Mouse (Mus musculus): ENCODE measurements around the gene Ly6g6f.

Gene Ly6g6f

GRCm38 (mm10) chr17:35083929-35084497, 1.4 kb downstream of the Ly6g6f start:
- in situ Hi-C loops (cut with MboI; ENCODE audit: unreplicated experiment in 2 of 2), result loop anchor here in 1 of 2 experiments (25.0 kb wide), 1 partner anchor 222 kb away; the partner anchor contains the start of genes Cfb, Nelfe and Skiv2l

GRCm38 (mm10) chr17:35082841-35083576, 2.4 kb downstream of the Ly6g6f start:
- in situ Hi-C loops (cut with MboI; ENCODE audit: unreplicated experiment in 2 of 2), result loop anchor here in 1 of 2 experiments (25.0 kb wide), 1 partner anchor 221 kb away; the partner anchor contains the start of genes Cfb, Nelfe and Skiv2l

- in situ Hi-C loops (cut with MboI; ENCODE audit: unreplicated experiment in 2 of 2), result loop anchor here in 1 of 2 experiments (25.0 kb wide), 1 partner anchor 218 kb away; the partner anchor contains the start of genes Cfb, Nelfe and Skiv2l
These were observed 4.7 kb downstream of the Ly6g6f start for GRCm38 (mm10) chr17:35080710-35081109.

DNA sequence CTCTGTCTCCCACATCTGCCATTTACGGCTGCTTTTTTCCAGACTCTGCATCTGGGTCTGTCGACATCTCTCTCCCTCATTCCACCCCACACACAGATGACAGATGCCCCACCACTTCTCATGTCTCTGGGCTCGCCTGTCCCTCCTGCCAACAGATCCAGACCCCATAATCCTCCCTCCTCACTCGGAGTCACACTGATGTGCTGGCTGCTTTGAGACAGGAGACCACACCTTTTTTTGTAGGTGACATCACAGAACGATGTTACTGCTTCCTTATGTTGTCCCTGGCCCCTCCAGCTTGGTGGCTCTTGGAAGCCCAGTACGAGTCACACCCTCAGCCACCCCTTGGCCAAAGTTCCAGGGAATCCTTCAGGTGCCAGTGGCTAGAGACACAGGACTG, 5.2 kb downstream of the Ly6g6f start:
- in situ Hi-C loops (cut with MboI; ENCODE audit: unreplicated experiment in 2 of 2), result loop anchor here in 1 of 2 experiments (25.0 kb wide), 1 partner anchor 218 kb away; the partner anchor contains the start of genes Cfb, Nelfe and Skiv2l

GRCm38 (mm10) chr17:35079778-35080177, 5.6 kb downstream of the Ly6g6f start:
- in situ Hi-C loops (cut with MboI; ENCODE audit: unreplicated experiment in 2 of 2), result loop anchor here in 1 of 2 experiments (25.0 kb wide), 1 partner anchor 217 kb away; the partner anchor contains the start of genes Cfb, Nelfe and Skiv2l

- in situ Hi-C loops (cut with MboI; ENCODE audit: unreplicated experiment in 2 of 2), result loop anchor here in 1 of 2 experiments (25.0 kb wide), 1 partner anchor 216 kb away; the partner anchor contains the start of genes Cfb, Nelfe and Skiv2l
These were observed 7.6 kb downstream of the Ly6g6f start, which contains the start of gene Ly6g6d for GRCm38 (mm10) chr17:35077786-35078233. Ly6g6d (minus strand) TSS chr17:35078065.

- in situ Hi-C loops (cut with MboI; ENCODE audit: unreplicated experiment in 2 of 2), result loop anchor here in 1 of 2 experiments (25.0 kb wide), 1 partner anchor 215 kb away; the partner anchor contains the start of genes Cfb, Nelfe and Skiv2l
These were observed 8.1 kb downstream of the Ly6g6f start for GRCm38 (mm10) chr17:35077285-35077684.

DNA sequence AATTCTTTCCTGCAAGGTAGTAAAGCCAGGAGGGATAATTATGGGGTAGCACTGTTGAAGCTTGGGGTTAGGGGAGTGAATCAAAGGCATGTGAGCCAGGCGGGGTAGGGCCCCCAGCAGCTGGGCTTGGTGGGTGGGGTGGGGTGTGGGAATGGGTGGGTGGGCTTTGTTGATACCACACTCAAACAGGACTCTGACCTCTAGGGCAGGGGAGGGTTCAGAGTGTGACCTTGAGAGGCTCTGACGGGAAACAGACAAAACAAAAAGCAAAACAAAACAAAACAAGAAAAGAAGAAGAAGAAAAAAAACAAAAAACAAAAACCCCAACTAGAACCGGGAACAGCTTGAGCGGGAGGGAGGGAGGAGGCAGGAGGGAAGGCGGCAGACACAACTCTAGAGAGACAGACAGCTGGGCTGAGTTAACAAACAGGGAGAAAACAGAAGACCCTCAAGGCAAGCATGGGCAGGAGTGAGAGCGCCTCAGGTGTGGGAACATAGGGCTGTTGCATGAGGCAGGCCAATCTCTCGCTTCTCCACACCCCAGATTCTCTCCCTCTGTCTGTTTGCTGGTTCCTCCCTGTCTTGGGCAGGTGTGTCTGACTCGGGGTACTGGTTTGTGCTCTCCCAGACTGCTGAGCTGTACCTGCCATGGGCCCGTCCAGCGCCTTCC, 8.8 kb downstream of the Ly6g6f start, which contains the start of gene Ly6g6e:
Gene Ly6g6e, plus strand, starts transcription at position 396 of the 670 bp plus-strand sequence.
- in situ Hi-C loops (cut with MboI; ENCODE audit: unreplicated experiment in 2 of 2), result loop anchor here in 1 of 2 experiments (25.0 kb wide), 1 partner anchor 214 kb away; the partner anchor contains the start of genes Cfb, Nelfe and Skiv2l

DNA sequence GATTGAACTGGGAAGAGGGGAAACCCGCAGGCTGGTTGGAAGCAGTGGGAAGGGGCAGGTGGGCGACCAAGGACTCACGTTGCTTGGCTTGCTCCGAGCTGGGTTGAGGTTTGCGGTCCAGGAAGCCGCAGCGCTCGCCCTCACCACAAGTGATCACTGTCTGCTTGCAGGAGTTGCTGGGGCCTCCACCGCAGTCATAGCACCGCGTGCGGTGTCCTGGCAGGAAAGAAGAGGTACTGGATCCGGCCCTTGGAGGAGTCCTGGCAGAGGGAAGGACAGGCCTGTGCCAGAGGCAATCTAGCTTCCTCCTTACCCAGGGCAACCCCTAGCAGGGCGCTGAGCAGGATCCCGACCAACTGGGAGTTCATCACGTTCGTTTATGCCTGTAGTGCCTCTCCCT, 11.3 kb downstream of the Ly6g6f start:
- in situ Hi-C loops (cut with MboI; ENCODE audit: unreplicated experiment in 2 of 2), result no loop called here

DNA sequence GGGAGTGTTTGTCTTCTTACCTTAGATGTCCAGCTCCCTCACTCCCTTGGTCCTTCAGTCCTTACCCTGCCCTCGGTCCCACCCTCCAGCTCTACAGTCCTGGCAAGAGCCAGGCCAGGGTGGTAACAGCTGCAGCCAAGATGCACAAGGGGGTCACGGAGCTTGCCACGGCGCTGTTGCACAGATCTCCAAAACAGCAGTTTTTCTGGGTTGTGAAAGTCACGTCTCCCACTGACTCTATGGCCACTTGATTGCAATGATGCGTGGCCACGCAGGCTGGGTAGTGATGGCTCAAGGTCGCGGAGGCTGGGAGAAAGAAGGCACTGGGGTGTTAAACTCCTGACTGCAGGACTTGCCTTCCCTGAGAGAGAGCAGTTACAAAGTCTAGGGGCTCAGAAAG, 14.0 kb downstream of the Ly6g6f start:
- in situ Hi-C loops (cut with MboI; ENCODE audit: unreplicated experiment in 2 of 2), result no loop called here

GRCm38 (mm10) chr17:35070556-35071229, 14.7 kb downstream of the Ly6g6f start:
- in situ Hi-C loops (cut with MboI; ENCODE audit: unreplicated experiment in 2 of 2), result no loop called here

GRCm38 (mm10) chr17:35068213-35068914, 17.0 kb downstream of the Ly6g6f start:
- in situ Hi-C loops (cut with MboI; ENCODE audit: unreplicated experiment in 2 of 2), result loop anchor here in 1 of 2 experiments (5.0 kb wide), 1 partner anchor 44 kb away; no protein-coding TSS in a partner anchor

- in situ Hi-C loops (cut with MboI; ENCODE audit: unreplicated experiment in 2 of 2), result loop anchor here in 1 of 2 experiments (5.0 kb wide), 1 partner anchor 46 kb away; no protein-coding TSS in a partner anchor
These were observed 19.3 kb downstream of the Ly6g6f start, which contains the start of gene Mpig6b for GRCm38 (mm10) chr17:35066084-35066483. Mpig6b (minus strand) TSS chr17:35066184.

- in situ Hi-C loops (cut with MboI; ENCODE audit: unreplicated experiment in 2 of 2), result loop anchor here (5.0 kb wide), 3 partner anchors 42 to 47 kb away; partner anchors contain the start of gene Ly6g5c (in 1 of the 2)
These were observed 20.2 kb downstream of the Ly6g6f start, which contains the start of gene Ly6g6c for GRCm38 (mm10) chr17:35064951-35065947. Ly6g6c (plus strand) TSS chr17:35065388.

DNA sequence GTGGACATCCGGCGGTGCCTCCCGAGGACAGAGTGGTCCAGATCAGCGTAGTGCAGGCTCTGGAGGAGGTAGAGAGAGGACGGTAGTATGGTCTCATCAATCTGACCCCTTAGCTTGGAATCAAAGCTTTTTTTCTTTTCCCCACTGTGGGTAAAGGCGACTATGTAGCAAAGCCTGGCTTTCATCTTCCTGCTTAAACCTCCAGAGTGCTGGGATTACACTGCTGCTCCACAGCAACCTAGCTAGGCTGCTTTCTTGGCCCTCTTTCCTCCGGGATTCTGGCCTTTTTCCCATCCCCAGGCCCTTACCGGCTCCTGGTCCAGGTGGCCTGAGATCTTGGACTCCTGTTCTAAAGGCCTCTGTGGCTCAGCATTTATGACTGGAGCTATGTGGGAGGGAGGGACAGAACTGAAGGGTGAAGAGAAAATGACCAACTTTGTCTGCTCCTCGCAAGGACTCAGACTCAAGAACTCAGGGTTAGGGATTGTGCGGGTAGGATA, 21.0 kb downstream of the Ly6g6f start:
- in situ Hi-C loops (cut with MboI; ENCODE audit: unreplicated experiment in 2 of 2), result loop anchor here (5.0 kb wide), 2 partner anchors 42 to 43 kb away; partner anchors contain the start of gene Ly6g5c (in 1 of the 2)

GRCm38 (mm10) chr17:35063466-35063865, 21.9 kb downstream of the Ly6g6f start:
- in situ Hi-C loops (cut with MboI; ENCODE audit: unreplicated experiment in 2 of 2), result loop anchor here (5.0 kb wide), 2 partner anchors 41 to 44 kb away; partner anchors contain the start of gene Ly6g5c (in 1 of the 2)

DNA sequence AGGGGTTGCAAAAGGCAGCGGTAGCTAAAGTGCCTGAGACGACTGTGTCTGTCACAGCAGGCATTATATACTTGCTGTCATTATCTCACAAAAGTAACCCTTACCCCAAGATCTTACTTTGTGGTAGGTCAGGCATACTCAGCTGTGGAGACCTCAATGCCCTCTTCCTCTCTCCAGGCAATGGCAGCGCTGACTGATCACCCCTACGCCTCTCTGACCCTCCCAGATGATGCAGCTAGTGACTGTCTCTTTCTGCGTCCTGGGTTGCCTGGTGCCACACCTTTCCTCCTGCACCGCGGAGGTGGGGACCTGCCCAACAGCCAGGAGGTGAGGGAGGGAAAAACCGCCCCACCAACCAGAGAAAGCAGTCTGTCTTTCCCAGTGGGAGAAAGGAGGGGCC, 24.1 kb downstream of the Ly6g6f start:
- in situ Hi-C loops (cut with MboI; ENCODE audit: unreplicated experiment in 2 of 2), result loop anchor here (5.0 kb wide), 2 partner anchors 39 to 46 kb away; partner anchors contain the start of gene Ly6g5c (in 1 of the 2)

Data from v-Abl transformed pro-B cells (cell line).